Mouse (Mus musculus) thymus, adult 2 months (tissue): ENCODE measurements around the gene Rdh14. TPM values are rescaled to one million over a fixed set of nuclear protein-coding genes. Genes with fewer than 3 reads are reported as not detected.

ENCODE experiments used
- DNase-seq: peaks from one replicate; pipeline ENCODE4 v3.0.0; 2021
- H3K27ac ChIP-seq: fragments of 200-500 bp; 2 replicates; pipeline ENCODE4 v1.5.1; 2012; ENCODE audit warnings: low read length, control low read depth; ENCODE audit not compliant: control insufficient read depth, insufficient read depth
- H3K27me3 ChIP-seq: fragments of 200-500 bp; 2 replicates; pipeline ENCODE4 v1.6.1; 2012; ENCODE audit warnings: mild to moderate bottlenecking, low read length, moderate library complexity, mixed read lengths; ENCODE audit not compliant: control insufficient read depth, insufficient read depth
- H3K36me3 ChIP-seq: fragments of 200-500 bp; 2 replicates; pipeline ENCODE4 v1.6.1; 2012; ENCODE audit warnings: mild to moderate bottlenecking, low read length, moderate library complexity; ENCODE audit not compliant: control insufficient read depth, insufficient read depth
- H3K4me1 ChIP-seq: fragments of 200-500 bp; replicated peaks from 2 replicates; pipeline ENCODE4 v1.6.1; 2012; ENCODE audit warnings: low read length; ENCODE audit not compliant: control insufficient read depth, insufficient read depth
- H3K4me3 ChIP-seq: fragments of 200-500 bp; 2 replicates; pipeline ENCODE4 v1.5.1; 2012; ENCODE audit warnings: mild to moderate bottlenecking, low read length, control low read depth, moderate library complexity; ENCODE audit not compliant: control insufficient read depth, insufficient read depth
- CTCF ChIP-seq: fragments of 200-500 bp; IDR thresholded peaks from 2 replicates; pipeline ENCODE4 v1.5.1; 2012; ENCODE audit warnings: mild to moderate bottlenecking, control low read depth, low read length, moderate library complexity, borderline replicate concordance; ENCODE audit not compliant: control insufficient read depth, poor library complexity, insufficient read depth; ENCODE audit errors: extremely low read depth
- POLR2A ChIP-seq: fragments of 200-500 bp; IDR thresholded peaks from 2 replicates; pipeline ENCODE4 v1.6.1; 2012; ENCODE audit warnings: mild to moderate bottlenecking, low read length, control low read depth, moderate library complexity; ENCODE audit not compliant: control insufficient read depth, poor library complexity, insufficient read depth; ENCODE audit errors: extremely low read depth
- WGBS: fragments of 180-500 bp; shearing (Covaris S2); methylation state at CpG from one replicate; pipeline ENCODE4 v1.1.7; 2018; 5-methylcytosine and 5-hydroxymethylcytosine counted together
- polyA plus RNA-seq: library from polyadenylated mRNA; depleted of rRNA; stranded (reverse); fragments of >200 nt; gene quantifications from 2 replicates; pipeline ENCODE4 v1.2.3, GENCODE M21; 2012; rRNA removed

Rdh14 gene
- polyA plus RNA-seq, 1 experiment, result 11.0 TPM

- Histone ChIP-seq H3K36me3 (no peaks in the 10 kb centered on the region), H3K4me1 (no peaks in the 10 kb centered on the region), H3K27ac (no peak overlapping the region), H3K4me3 (no peak overlapping the region), H3K27me3 (no peaks in the 10 kb centered on the region)
- TF ChIP-seq CTCF, result no peak
- no peak for TF ChIP-seq POLR2A
- 69% methylated on average over 14 of the region's 14 CpGs for WGBS
- DNase-seq, result no peak
Measured at GRCm38 (mm10) chr12:10439483-10440235, 49.1 kb downstream of the Rdh14 start.

Other genes with a start within 250 kb of the Rdh14 start
- gene Nt5c1b, start 20.8 kb upstream of the Rdh14 start, polyA plus RNA-seq, result 0.11 TPM in 1 of 2 replicates, not detected in the other